Mouse (Mus musculus) CH12.LX (cell line): ENCODE results near the gene Dgcr2.

Experiments
- CTCF ChIP-seq, 2 experiments: IDR thresholded peaks in 1 of 2; conservative IDR thresholded peaks in 1 of 2; 2 replicates each; pipeline ENCODE4 v1.5.1; 2011 to 2012; ENCODE audit warnings: low read depth in 2 of 2, low read length in 2 of 2, improper control_type of control experiment in 1 of 2, inconsistent platforms in 1 of 2, mild to moderate bottlenecking in 1 of 2, moderate library complexity in 1 of 2
- MAFK ChIP-seq: IDR thresholded peaks from 2 replicates; pipeline ENCODE4 v1.6.1; 2011; ENCODE audit warnings: low read length, improper control_type of control experiment; ENCODE audit not compliant: insufficient replicate concordance
- NELFE ChIP-seq: IDR thresholded peaks from 2 replicates; pipeline ENCODE4 v1.6.1; 2011; ENCODE audit warnings: low read depth, low read length, improper control_type of control experiment
- NRF1 ChIP-seq: IDR thresholded peaks from 2 replicates; pipeline ENCODE4 v1.6.1; 2014; ENCODE audit warnings: low read depth, mild to moderate bottlenecking, inconsistent platforms, low read length, improper control_type of control experiment, moderate library complexity
- RAD21 ChIP-seq: IDR thresholded peaks from 2 replicates; pipeline ENCODE4 v1.6.1; 2011; ENCODE audit warnings: low read depth, mild to moderate bottlenecking, low read length, improper control_type of control experiment, moderate library complexity

- no peak for TF ChIP-seq MAFK
- no peak for TF ChIP-seq CTCF (conservative IDR thresholded peaks at IDR 0.05 in 1 of 2, IDR thresholded peaks at IDR 0.05 in 1 of 2; ENCODE audit: low read depth in 2 of 2, low read length in 2 of 2)
- no peak for TF ChIP-seq NRF1
- TF ChIP-seq NELFE, result no peak
- TF ChIP-seq RAD21, result no peak
Measured at GRCm38 (mm10) chr16:17834543-17834942, 63.8 kb downstream of the Dgcr2 start.
